Mouse (Mus musculus): ENCODE results near the gene Slc39a5.

DNA sequence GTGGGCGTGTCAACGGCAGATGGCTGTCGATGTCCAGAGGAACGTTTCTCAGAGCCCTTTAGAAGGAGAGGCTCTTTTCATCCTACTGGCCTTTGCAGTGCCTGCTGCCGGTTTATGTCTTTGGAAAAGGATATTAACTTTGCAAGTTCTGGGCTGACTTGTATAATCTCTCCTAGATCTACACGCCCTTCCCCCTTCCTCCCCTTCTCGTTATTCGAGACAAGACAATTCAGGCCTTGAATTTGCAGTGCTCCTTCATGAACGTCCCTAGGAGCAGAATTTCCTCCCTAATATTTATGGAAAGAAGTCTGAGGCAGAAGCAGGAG, 31.8 kb downstream of the Slc39a5 start:
- no peak for TF ChIP-seq POLR2A (IDR thresholded peaks at IDR 0.05; ENCODE audit: insufficient read depth, low read depth, low read length)
- no peak for TF ChIP-seq CTCF (IDR thresholded peaks at IDR 0.05; ENCODE audit: insufficient read depth, low read depth, low read length)
